ENCODE assay signal across 9 mouse cellular contexts in genomic region chr5:98184281-98184910, GRCm38 (mm10). TPM values are rescaled to one million over a fixed set of nuclear protein-coding genes. Genes with fewer than 3 reads are reported as not detected.
DNase-seq lines count a peak whose midpoint lies in the region; ATAC-seq and TF ChIP-seq lines count a peak whose summit lies in the region.
"Had no signal": no experiment of that assay in that cellular context is flagged by ENCODE, and none has a peak within 500 bp of the region (broad histone marks: within the 10 kb centered on the region; RNA-seq: fewer than 3 reads in every experiment).

No protein-coding gene starts in this region.

- 4% methylated on average over 17 of the region's 17 CpGs for WGBS in forebrain, embryonic 15.5 days
- 12% methylated on average over 17 of the region's 17 CpGs for WGBS in hindbrain, postnatal 0 days

- peak; percentile 31 to 42 for DNase-seq in left cerebral cortex, postnatal 36 days (ENCODE audit: low spot score in 2 of 2)
- no peak for DNase-seq in left cerebral cortex, adult 8-10 months (ENCODE audit: low spot score in 2 of 2)
- DNase-seq in hindbrain, postnatal 0 days (ENCODE audit: low spot score): peak; percentile 21
- DNase-seq in neural tube, embryonic 10.5 days (ENCODE audit: extremely low spot score, low spot score): peak; percentile 51
- no peak for DNase-seq in natural killer cell, adult 2 months (ENCODE audit: low spot score in 2 of 2)
- no peak for DNase-seq in adrenal gland, adult 8-10 months

- intact Hi-C loops in left cerebral cortex, postnatal 36 days (cut with DNase I): loop anchor here (10.0 kb wide), 2 partner anchors 250 to 540 kb away; no protein-coding TSS in a partner anchor

- no peak for ATAC-seq in forebrain, embryonic 15.5 days (replicated peaks)
- no peak for ATAC-seq in hindbrain, postnatal 0 days

- H3K27me3 ChIP-seq in forebrain, embryonic 15.5 days: peaks cover 54% of the 10 kb centered on the region
- peaks cover 23% of the 10 kb centered on the region; the same call in 1 of the 2 replicates for H3K27me3 ChIP-seq in hindbrain, postnatal 0 days (ENCODE audit: insufficient read depth, low read length)

- H3K36me3 ChIP-seq in forebrain, embryonic 15.5 days: no peaks in the 10 kb centered on the region
- no peaks in the 10 kb centered on the region for H3K36me3 ChIP-seq in hindbrain, postnatal 0 days (ENCODE audit: insufficient read depth, low read length)
- H3K36me3 ChIP-seq: heart, embryonic 13.5 days had no signal

- H3K9me3 ChIP-seq in forebrain, embryonic 15.5 days: no peaks in the 10 kb centered on the region
- no peaks in the 10 kb centered on the region for H3K9me3 ChIP-seq in hindbrain, postnatal 0 days (ENCODE audit: low read length)
- H3K9me3 ChIP-seq: heart, embryonic 13.5 days had no signal

- no peak for TF ChIP-seq CTCF in hindbrain, postnatal 0 days (IDR thresholded peaks at IDR 0.05; ENCODE audit: low read depth)

- 0 out of 2 replicates have a peak overlapping the region, but pooled peaks have one; percentile 28 for H3K9ac ChIP-seq in forebrain, embryonic 15.5 days (replicated peaks)
- peak overlapping the region; percentile 38 for H3K9ac ChIP-seq in hindbrain, postnatal 0 days (replicated peaks; ENCODE audit: low read length)

- peak overlapping the region; percentile 57 for H3K4me3 ChIP-seq in forebrain, embryonic 15.5 days
- peak overlapping the region; percentile 52 for H3K4me3 ChIP-seq in hindbrain, postnatal 0 days (ENCODE audit: low read length)

- H3K4me1 ChIP-seq in forebrain, embryonic 15.5 days: peaks cover 57% of the 10 kb centered on the region
- no peaks in the 10 kb centered on the region for H3K4me1 ChIP-seq in hindbrain, postnatal 0 days (ENCODE audit: insufficient read depth, low read length)

- peak overlapping the region; percentile 65; the same call in 1 of the 2 replicates for H3K27ac ChIP-seq in forebrain, embryonic 15.5 days (replicated peaks)
- H3K27ac ChIP-seq in hindbrain, postnatal 0 days: peak overlapping the region; percentile 15; the same call in 1 of the 2 replicates
- H3K27ac ChIP-seq: heart, embryonic 13.5 days; kidney, postnatal 0 days had no signal

- peak overlapping the region; percentile 91 for H3K4me2 ChIP-seq in forebrain, embryonic 15.5 days (replicated peaks)
- peak overlapping the region; percentile 68 for H3K4me2 ChIP-seq in hindbrain, postnatal 0 days (ENCODE audit: low read depth, low read length)

RNA-seq across cellular contexts. Expression of gene Prdm8, which starts 17.4 kb away (rescaled TPM):
- total RNA-seq in left cerebral cortex, postnatal 36 days (2021): 10 to 100 TPM; 34.4 to 35.6 TPM
- 10 to 100 TPM; 18.7 to 25.6 (median 20.5) TPM for total RNA-seq in left cerebral cortex, adult 8-10 months (2022)
- 7.9 and 8.7 TPM in 2 replicates for polyA plus RNA-seq in forebrain, embryonic 15.5 days (2015; fragmentation: Nextera tagmentation; extraction: Ambion mirVana)
- total RNA-seq in hindbrain, postnatal 0 days (2014; rRNA removed): 38.0 and 38.6 TPM in 2 replicates
- polyA plus RNA-seq in hindbrain, postnatal 0 days (2015; fragmentation: Nextera tagmentation; extraction: Ambion mirVana): 2.7 and 3.1 TPM in 2 replicates
- total RNA-seq in adrenal gland, adult 8-10 months (2022): under 1 TPM in 3 of 4 experiments, not detected in 1; 0.11 to 0.15 (median 0.12) TPM

Comparison
In these comparisons a context has a peak if more than half of its experiments do, and no peak if none do; other contexts are left out.
1. DNase-seq: peak in left cerebral cortex, postnatal 36 days (2 of 2), hindbrain, postnatal 0 days (single experiment) and neural tube, embryonic 10.5 days (single experiment); none in left cerebral cortex, adult 8-10 months (0 of 2), natural killer cell, adult 2 months (0 of 2) and adrenal gland, adult 8-10 months (single experiment).
2. RNA of gene Prdm8, which starts 17.4 kb away (total RNA-seq): 38.0 to 38.6 TPM in hindbrain, postnatal 0 days, 34.4 to 35.6 TPM in left cerebral cortex, postnatal 36 days and 18.7 to 25.6 TPM in left cerebral cortex, adult 8-10 months; 0.11 to 0.15 TPM in adrenal gland, adult 8-10 months; every median in the first group is over 10 times any median in the second.